Mouse (Mus musculus): ENCODE data around the gene Trmo.

DNA sequence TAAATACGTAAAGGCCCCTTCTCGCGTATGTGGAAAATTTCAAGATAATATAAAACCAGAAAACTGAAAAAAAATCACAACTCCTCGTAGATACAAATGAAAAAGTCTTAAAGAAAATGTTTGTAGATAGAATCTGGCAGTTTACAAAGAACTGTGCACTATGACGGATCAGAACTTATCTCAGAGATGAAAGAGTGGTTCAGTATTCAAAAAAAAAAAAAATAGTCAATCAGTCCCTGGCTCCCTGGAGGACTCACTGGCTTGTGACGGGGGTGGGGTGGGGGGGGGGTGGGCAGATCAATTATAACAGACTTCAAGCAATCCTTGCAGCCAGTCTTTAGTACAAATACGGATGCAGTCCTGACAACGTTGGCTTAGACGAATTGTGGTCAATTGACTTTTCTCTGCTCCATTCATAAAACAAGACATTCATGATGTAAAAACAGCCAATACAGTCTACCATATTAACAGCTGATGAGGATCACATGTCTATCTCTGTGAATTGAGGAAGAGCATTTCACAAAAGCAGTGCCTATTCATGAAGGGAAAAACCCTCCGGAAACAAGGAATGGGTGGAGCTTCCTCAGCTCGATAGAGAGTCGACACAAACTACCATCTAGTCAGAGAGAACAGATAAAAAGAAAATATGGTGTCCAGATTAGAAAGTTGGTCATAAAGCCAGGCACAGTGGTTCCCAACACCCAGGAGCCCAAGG is 29.5 kb downstream of the Trmo start:
- TF ChIP-seq POLR2A (IDR thresholded peaks at IDR 0.05; ENCODE audit: borderline replicate concordance, extremely low read depth, insufficient read depth, insufficient read length, poor library complexity, severe bottlenecking) (no peak), CTCF (IDR thresholded peaks at IDR 0.05; ENCODE audit: borderline replicate concordance, extremely low read depth, insufficient read depth, insufficient read length) (no peak)

Data from brain, embryonic 14.5 days (tissue).